Mouse (Mus musculus): ENCODE measurements at regions not wholly inside any gene's neighbourhood (a gene's known extent, or its start where the extent isn't known, plus 50 kb on each side); places are given as distances from the start of the nearest gene placed in this dataset.

DNA sequence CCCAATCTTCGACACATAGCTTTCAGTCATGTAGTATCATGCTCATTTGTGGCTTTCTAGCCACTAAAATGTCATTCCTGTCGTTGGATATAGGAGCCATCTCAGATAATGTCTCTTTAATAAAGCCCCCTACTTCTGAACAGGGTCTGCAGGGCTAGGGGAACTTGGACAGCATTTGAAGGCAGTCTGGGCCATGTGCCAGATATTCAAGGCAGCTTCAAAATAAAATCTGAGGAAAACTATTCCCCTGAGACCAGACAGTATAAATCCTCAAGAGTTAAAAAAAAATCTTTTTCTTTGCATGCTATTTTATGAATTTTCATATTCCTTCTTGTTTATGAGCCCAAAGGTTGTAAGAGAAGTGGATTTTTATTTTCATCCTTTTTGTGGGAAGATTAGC is 113.1 kb upstream of the Mki67 start:
- TF ChIP-seq CTCF (IDR thresholded peaks at IDR 0.05) (no peak), EP300 (IDR thresholded peaks at IDR 0.05; ENCODE audit: insufficient read depth, low read depth, low read length) (no peak)
